Mouse (Mus musculus) neutrophil, adult 65 days (primary cell): Measurements from ENCODE around the gene Olfr62. TPM values are rescaled to one million over a fixed set of nuclear protein-coding genes. Genes with fewer than 3 reads are reported as not detected.

Experiments used
- total RNA-seq: library from RNA; stranded (reverse); gene quantifications from 2 replicates; pipeline ENCODE4 v1.2.4, GENCODE M21; 2023

The Olfr62 gene
- total RNA-seq = not detected in 2 replicates

DNA sequence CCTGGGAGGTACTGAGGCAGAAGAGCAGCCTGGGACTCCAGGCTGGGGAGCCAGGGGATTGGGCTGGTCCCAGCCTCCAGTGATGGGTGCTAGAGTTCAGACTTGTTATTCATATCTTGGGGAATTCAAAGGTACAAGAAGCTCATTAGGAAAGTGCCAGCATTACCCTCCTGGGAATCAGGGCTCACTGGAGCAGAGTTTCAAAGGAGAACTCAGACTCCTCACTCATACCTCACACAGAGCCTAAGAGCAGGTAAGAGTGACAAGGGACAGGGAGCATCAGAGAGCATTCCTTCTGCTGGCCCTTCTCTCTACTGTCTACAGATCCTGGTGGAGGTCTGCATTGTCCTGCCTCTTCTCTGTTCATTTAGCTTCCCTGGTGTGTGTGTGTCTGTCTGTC, at the start of gene Olfr62:
TSS of gene Olfr62 (plus strand) at position 301 of the 400 bp plus-strand sequence.

DNA sequence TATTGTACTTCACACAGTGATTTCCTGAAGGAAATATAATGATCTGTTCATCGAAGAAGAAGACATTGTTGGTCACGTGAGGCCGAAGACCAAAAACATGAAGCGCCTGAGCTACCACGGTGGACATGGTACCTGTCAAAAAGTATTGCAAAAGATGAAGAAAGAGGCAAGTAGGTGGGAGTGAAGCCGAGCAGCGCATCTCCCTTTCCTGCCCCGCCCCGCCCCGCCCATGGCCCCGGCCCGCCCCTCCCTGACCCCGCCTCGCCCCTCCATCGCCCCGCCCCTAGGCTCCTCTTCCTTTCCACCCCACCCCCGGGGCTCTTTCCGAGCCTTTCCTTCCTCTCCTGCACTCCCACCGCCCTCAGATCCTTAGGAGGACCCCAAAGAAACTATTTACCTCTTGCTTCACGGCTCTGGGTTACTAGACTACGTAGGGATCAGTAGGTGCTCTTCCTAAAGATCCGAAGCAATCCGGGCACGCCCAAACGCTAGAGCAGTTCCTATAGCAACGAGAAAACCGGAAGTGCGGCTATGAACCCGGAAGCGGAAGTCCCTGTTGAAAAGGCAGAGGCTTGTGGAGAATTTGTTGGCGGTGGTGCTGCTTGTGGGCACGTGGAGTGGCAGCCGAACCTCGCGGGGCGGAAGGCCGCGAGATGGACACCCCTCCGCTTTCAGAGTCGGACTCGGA, 38.3 kb upstream of the Olfr62 start, which contains the start of the genes Cfap57 and Ebna1bp2:
TSS of gene Cfap57 (minus strand) at position 499 of the 688 bp plus-strand sequence.
TSS of gene Ebna1bp2 (plus strand) at position 521 of the 688 bp plus-strand sequence.

DNA sequence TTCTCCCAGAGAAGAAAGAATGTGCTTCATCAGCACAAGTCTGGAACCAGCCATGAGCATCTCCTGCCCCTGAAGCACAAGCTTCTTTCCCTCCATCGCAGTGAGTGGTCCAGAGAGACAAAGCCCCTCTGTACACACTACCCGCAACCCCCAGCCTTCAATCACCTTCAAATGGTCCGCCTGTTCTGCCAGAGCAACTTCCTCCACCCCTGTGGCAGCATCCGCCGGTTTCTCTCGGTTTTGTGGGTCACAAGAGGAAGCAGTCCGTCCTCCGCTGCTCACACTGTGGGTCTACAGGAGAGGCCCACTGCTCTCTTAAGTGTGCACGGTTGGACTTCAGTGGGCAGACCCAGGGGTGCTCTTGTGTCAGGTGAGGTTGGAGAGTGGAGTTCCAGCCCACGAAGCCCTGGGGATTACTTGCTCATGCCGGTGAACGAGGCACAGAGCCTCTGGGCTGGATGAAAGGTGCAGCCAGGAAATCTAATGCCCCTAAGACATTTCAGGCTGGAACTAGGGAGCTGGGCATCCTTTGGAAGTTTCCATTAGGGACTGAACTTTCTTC, 33.7 kb downstream of the Olfr62 start, which contains the start of gene Olfr1342:
TSS of gene Olfr1342 (minus strand) at position 345 of the 562 bp plus-strand sequence.

GRCm38 (mm10) chr4:118703223-118703622, 44.5 kb downstream of the Olfr62 start, which contains the start of gene Olfr1341:
Gene Olfr1341, plus strand, starts transcription at chr4:118703523.

Other genes starting within 250 kb of the Olfr62 start
- gene Szt2, start 249.7 kb upstream of the Olfr62 start, total RNA-seq = 47.4 and 66.0 TPM in 2 replicates
- 59.6 and 78.4 TPM in 2 replicates for gene Med8, start 249.6 kb upstream of the Olfr62 start, total RNA-seq
- 92.8 and 98.4 TPM in 2 replicates for gene Elovl1, start 230.9 kb upstream of the Olfr62 start, total RNA-seq
- gene Cdc20, start 221.6 kb upstream of the Olfr62 start, total RNA-seq = 50.4 and 51.5 TPM in 2 replicates
- 0.29 and 1.4 TPM in 2 replicates for gene Mpl, start 201.4 kb upstream of the Olfr62 start, total RNA-seq
- gene Tie1, start 168.9 kb upstream of the Olfr62 start, total RNA-seq = 2.7 and 3.6 TPM in 2 replicates
- not detected in 2 replicates for gene 2610528J11Rik, start 132.0 kb upstream of the Olfr62 start, total RNA-seq
- gene Tmem125, start 114.9 kb upstream of the Olfr62 start, total RNA-seq = not detected in 2 replicates
- 2.0 and 2.6 TPM in 2 replicates for gene Cfap57, start 38.2 kb upstream of the Olfr62 start, total RNA-seq
- gene Ebna1bp2, start 38.2 kb upstream of the Olfr62 start, total RNA-seq = 38.9 and 53.0 TPM in 2 replicates
- not detected in 2 replicates for gene Olfr1342, start 33.8 kb downstream of the Olfr62 start, total RNA-seq
- gene Olfr1341, start 44.6 kb downstream of the Olfr62 start, total RNA-seq = not detected in 2 replicates
- gene Olfr1340, start 61.2 kb downstream of the Olfr62 start, total RNA-seq = not detected in 2 replicates
- not detected in 2 replicates for gene Olfr1339, start 73.2 kb downstream of the Olfr62 start, total RNA-seq
- gene Olfr1338, start 99.8 kb downstream of the Olfr62 start, total RNA-seq = not detected in 2 replicates
- not detected in 2 replicates for gene Olfr1337, start 123.6 kb downstream of the Olfr62 start, total RNA-seq
- not detected in 2 replicates for gene Olfr1335, start 151.0 kb downstream of the Olfr62 start, total RNA-seq
- gene Olfr1333, start 177.3 kb downstream of the Olfr62 start, total RNA-seq = not detected in 2 replicates
- gene Olfr1331, start 205.7 kb downstream of the Olfr62 start, total RNA-seq = not detected in 2 replicates
- gene Olfr1330, start 229.6 kb downstream of the Olfr62 start, total RNA-seq = not detected in 2 replicates